Mouse (Mus musculus) spleen, adult 2 months (tissue): ENCODE measurements at regions not wholly inside any gene's neighbourhood (a gene's known extent, or its start where the extent isn't known, plus 50 kb on each side); places are given as distances from the start of the nearest gene placed in this dataset.

ENCODE experiments used
- CTCF ChIP-seq: fragments of 200-500 bp; IDR thresholded peaks from 2 replicates; pipeline ENCODE4 v1.5.1; 2011; ENCODE audit warnings: mild to moderate bottlenecking, inconsistent platforms; ENCODE audit not compliant: insufficient read depth, insufficient read length, insufficient replicate concordance; ENCODE audit errors: extremely low read depth
- POLR2A ChIP-seq: fragments of 200-500 bp; IDR thresholded peaks from 2 replicates; pipeline ENCODE4 v1.6.1; 2011; ENCODE audit warnings: low read depth, low read length, inconsistent platforms

GRCm38 (mm10) chr12:71621542-71621941 is 209.3 kb upstream of the Daam1 start:
- TF ChIP-seq POLR2A (no peak), CTCF (no peak)
